In the genomic region with DNA sequence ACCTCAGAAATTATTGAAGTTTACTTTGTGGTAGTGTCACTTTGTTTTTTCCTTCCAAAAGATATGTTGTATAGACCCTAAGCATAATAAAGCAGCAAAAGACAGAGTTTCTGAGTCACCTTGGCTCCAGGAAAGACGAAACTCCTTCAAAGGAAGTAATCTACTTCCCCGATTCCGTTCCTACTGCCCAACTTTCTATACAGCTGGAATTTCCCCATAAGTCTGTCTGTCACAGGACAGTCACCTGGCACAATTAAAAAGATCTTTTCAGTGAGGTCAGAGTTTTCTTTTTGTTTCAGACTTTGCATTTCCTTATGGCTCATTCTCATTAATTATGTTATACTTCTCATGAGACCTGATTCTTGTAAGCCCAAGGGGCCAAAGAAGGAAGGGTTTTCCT, we compare ENCODE assay signal across 19 mouse cellular contexts. TPM values are rescaled to one million over a fixed set of nuclear protein-coding genes. Genes with fewer than 3 reads are reported as not detected.
DNase-seq lines count a peak whose midpoint lies in the region; ATAC-seq and TF ChIP-seq lines count a peak whose summit lies in the region.
"Had no signal": no experiment of that assay in that cellular context is flagged by ENCODE, and none has a peak within 500 bp of the region (broad histone marks: within the 10 kb centered on the region; RNA-seq: fewer than 3 reads in every experiment).

No protein-coding gene starts in this region.

- no peak overlapping the region for H3K4me2 ChIP-seq in intestine, embryonic 16.5 days (ENCODE audit: low read depth, low read length)
- no peak overlapping the region for H3K4me2 ChIP-seq in intestine, embryonic 15.5 days (replicated peaks)
- H3K4me2 ChIP-seq in intestine, postnatal 0 days (replicated peaks; ENCODE audit: low read depth) = peak overlapping the region; percentile 38
- H3K4me2 ChIP-seq: embryonic facial prominence, embryonic 12.5 days; forebrain, embryonic 13.5 days; forebrain, embryonic 15.5 days had no signal

- H3K36me3 ChIP-seq in intestine, embryonic 16.5 days (ENCODE audit: control insufficient read depth, insufficient read depth, low read length) = no peaks in the 10 kb centered on the region
- no peaks in the 10 kb centered on the region for H3K36me3 ChIP-seq in intestine, embryonic 15.5 days
- H3K36me3 ChIP-seq in intestine, postnatal 0 days (ENCODE audit: control insufficient read depth, insufficient read depth) = no peaks in the 10 kb centered on the region
- H3K36me3 ChIP-seq: embryonic facial prominence, embryonic 12.5 days; forebrain, embryonic 15.5 days had no signal

- TF ChIP-seq CTCF in intestine, postnatal 0 days (IDR thresholded peaks at IDR 0.05; ENCODE audit: low read depth) = no peak

- H3K27ac ChIP-seq in intestine, embryonic 16.5 days (ENCODE audit: low read length) = no peak overlapping the region
- H3K27ac ChIP-seq in intestine, embryonic 15.5 days = no peak overlapping the region
- peak overlapping the region; percentile 54; the same call in 1 of the 2 replicates for H3K27ac ChIP-seq in intestine, postnatal 0 days (ENCODE audit: low read depth, low read length)
- H3K27ac ChIP-seq: embryonic facial prominence, embryonic 12.5 days; forebrain, embryonic 13.5 days; forebrain, embryonic 15.5 days had no signal

- peak; percentile 23 for DNase-seq in 416B (ENCODE audit: low read depth)
- DNase-seq in gastrocnemius, postnatal 25 days = no peak
- DNase-seq: adrenal gland, adult 2 months; adrenal gland, postnatal 10 days; adrenal gland, postnatal 25 days; cerebellum, adult 11 months; cerebellum, adult 18-20 months; cerebellum, adult 8-10 months; cerebellum, adult 9-11 months; cerebellum, postnatal 14 days; cerebellum, postnatal 36 days; embryo, embryonic 11 days; forebrain, postnatal 0 days had no signal

- ATAC-seq in intestine, embryonic 16.5 days = peak; percentile 50; the same call in 1 of the 2 replicates
- ATAC-seq in intestine, embryonic 15.5 days = no peak; the same call in 1 of the 2 replicates
- peak; percentile 66 for ATAC-seq in intestine, postnatal 0 days
- ATAC-seq: forebrain, embryonic 13.5 days; forebrain, embryonic 15.5 days; forebrain, postnatal 0 days had no signal

- no peaks in the 10 kb centered on the region for H3K9me3 ChIP-seq in intestine, embryonic 16.5 days (ENCODE audit: control insufficient read depth, low read length)
- H3K9me3 ChIP-seq in intestine, embryonic 15.5 days = no peaks in the 10 kb centered on the region
- H3K9me3 ChIP-seq in intestine, postnatal 0 days (ENCODE audit: control insufficient read depth) = no peaks in the 10 kb centered on the region
- H3K9me3 ChIP-seq: embryonic facial prominence, embryonic 12.5 days; forebrain, embryonic 13.5 days; forebrain, embryonic 15.5 days had no signal

- no peak overlapping the region for H3K9ac ChIP-seq in intestine, embryonic 16.5 days (ENCODE audit: low read depth, low read length)
- no peak overlapping the region for H3K9ac ChIP-seq in intestine, embryonic 15.5 days
- H3K9ac ChIP-seq in intestine, postnatal 0 days (ENCODE audit: low read depth, low read length) = no peak overlapping the region
- H3K9ac ChIP-seq: embryonic facial prominence, embryonic 12.5 days; forebrain, embryonic 13.5 days; forebrain, embryonic 15.5 days; forebrain, postnatal 0 days had no signal

- H3K4me3 ChIP-seq in intestine, embryonic 16.5 days (ENCODE audit: low read length) = no peak overlapping the region
- no peak overlapping the region for H3K4me3 ChIP-seq in intestine, embryonic 15.5 days (replicated peaks)
- no peak overlapping the region for H3K4me3 ChIP-seq in intestine, postnatal 0 days (ENCODE audit: low read depth, low read length)
- H3K4me3 ChIP-seq: embryonic facial prominence, embryonic 12.5 days; forebrain, embryonic 13.5 days; forebrain, embryonic 15.5 days had no signal

- WGBS in intestine, embryonic 16.5 days = 62% methylated on average over 3 of the region's 3 CpGs
- 60% methylated on average over 3 of the region's 3 CpGs for WGBS in intestine, embryonic 15.5 days
- WGBS in intestine, postnatal 0 days = 41% methylated on average over 3 of the region's 3 CpGs

- no peaks in the 10 kb centered on the region for H3K27me3 ChIP-seq in intestine, embryonic 16.5 days (replicated peaks; ENCODE audit: control insufficient read depth, insufficient read depth, low read length)
- H3K27me3 ChIP-seq in intestine, embryonic 15.5 days (replicated peaks) = no peaks in the 10 kb centered on the region
- H3K27me3 ChIP-seq in intestine, postnatal 0 days (replicated peaks; ENCODE audit: control insufficient read depth, insufficient read depth, low read length) = no peaks in the 10 kb centered on the region
- H3K27me3 ChIP-seq: embryonic facial prominence, embryonic 12.5 days; forebrain, embryonic 13.5 days; forebrain, embryonic 15.5 days had no signal

- H3K4me1 ChIP-seq in intestine, embryonic 16.5 days (ENCODE audit: control insufficient read depth, insufficient read depth, low read length) = peaks cover 12% of the 10 kb centered on the region
- peaks cover 2% of the 10 kb centered on the region; the same call in 1 of the 2 replicates for H3K4me1 ChIP-seq in intestine, embryonic 15.5 days (replicated peaks)
- H3K4me1 ChIP-seq in intestine, postnatal 0 days (replicated peaks; ENCODE audit: control insufficient read depth, insufficient read depth, low read length) = peaks cover 7% of the 10 kb centered on the region; the same call in 1 of the 2 replicates

RNA-seq across cellular contexts. Expression of gene Tbca, which starts 25.1 kb away (rescaled TPM):
- polyA plus RNA-seq in intestine, embryonic 16.5 days (2015; fragmentation: Nextera tagmentation; extraction: Ambion mirVana) = 216 and 217 TPM in 2 replicates
- polyA plus RNA-seq in intestine, embryonic 15.5 days (2015; fragmentation: Nextera tagmentation; extraction: Ambion mirVana) = 227 and 241 TPM in 2 replicates
- polyA plus RNA-seq in intestine, postnatal 0 days (2015; fragmentation: Nextera tagmentation; extraction: Ambion mirVana) = 378 and 387 TPM in 2 replicates
- 10 to 100 TPM; 66.8 to 70.0 TPM for total RNA-seq in gastrocnemius, postnatal 25 days (2021)
